Mouse (Mus musculus) small intestine, adult 10 weeks (tissue): ENCODE results near the gene Mettl21c. TPM values are rescaled to one million over a fixed set of nuclear protein-coding genes. Genes with fewer than 3 reads are reported as not detected.

Experiments used
- polyA plus RNA-seq: library from polyadenylated mRNA; stranded (reverse); fragments of 350-450 nt; fragmentation: Illumina TruSeq; extraction: RNeasy Lipid Tissue Mini Kit (QIAGEN cat#74804); gene quantifications from one replicate; pipeline ENCODE4 v1.2.3, GENCODE M21; 2014; ENCODE audit warnings: low replicate concordance

Mettl21c gene
- not detected for polyA plus RNA-seq

DNA sequence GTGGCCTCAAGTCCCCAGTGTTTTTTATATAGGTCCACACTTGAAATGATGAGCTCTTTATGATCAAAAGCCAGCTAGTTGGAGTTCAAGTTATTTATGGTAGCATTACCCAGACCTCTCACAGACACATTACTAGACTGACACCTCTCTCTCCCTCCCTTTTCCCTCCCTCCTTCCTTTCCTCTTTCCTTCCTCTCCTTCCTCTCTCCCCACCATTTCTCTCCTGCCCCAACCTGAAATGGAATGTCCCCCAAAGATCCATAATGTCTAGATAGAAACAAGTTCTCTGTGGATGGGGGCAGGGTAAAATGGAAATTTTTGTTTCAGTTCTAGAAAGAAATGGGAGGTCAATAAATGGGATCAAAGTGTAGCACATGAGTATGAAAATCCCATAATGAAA lies at the start of gene Mettl21c:
Gene Mettl21c, minus strand, starts transcription at position 101 of the 400 bp plus-strand sequence.

DNA sequence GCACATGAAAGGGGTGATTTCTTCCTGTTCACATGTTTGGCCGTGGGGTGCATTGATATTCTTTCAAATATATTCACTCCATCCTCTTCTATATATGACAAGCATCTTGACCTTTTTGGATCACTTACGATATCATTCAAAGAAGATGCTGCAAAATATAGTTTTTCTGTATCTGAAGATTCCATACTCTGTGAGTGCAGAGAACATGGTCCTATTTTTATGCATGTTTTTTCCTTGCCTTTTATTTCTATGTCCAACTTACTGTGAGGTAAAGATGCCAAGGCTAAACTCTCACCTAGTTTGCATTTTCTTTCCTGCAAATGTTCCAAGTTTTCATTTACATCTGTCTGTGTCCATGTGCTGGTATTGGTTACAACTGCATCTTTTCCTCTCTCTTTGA lies 42.0 kb upstream of the Mettl21c start, which contains the start of gene Gm8251:
Gene Gm8251, minus strand, starts transcription at position 101 of the 400 bp plus-strand sequence.

Other genes starting within 250 kb of the Mettl21c start
- 28.1 TPM for gene Uxs1, start 192.2 kb downstream of the Mettl21c start, polyA plus RNA-seq
- 91.3 TPM for gene Tpp2, start 86.4 kb downstream of the Mettl21c start, polyA plus RNA-seq
- 0.63 TPM for gene Gm8251, start 41.9 kb upstream of the Mettl21c start, polyA plus RNA-seq
- gene Tex30, start 82.4 kb upstream of the Mettl21c start, polyA plus RNA-seq = 74.0 TPM
- 16.3 TPM for gene Kdelc1, start 98.8 kb upstream of the Mettl21c start, polyA plus RNA-seq
- 38.0 TPM for gene Bivm, start 98.9 kb upstream of the Mettl21c start, polyA plus RNA-seq
- 19.7 TPM for gene Ercc5, start 127.7 kb upstream of the Mettl21c start, polyA plus RNA-seq
- not detected for gene Mettl21e, start 198.9 kb upstream of the Mettl21c start, polyA plus RNA-seq